Mouse (Mus musculus) stomach, postnatal 0 days (tissue): ENCODE data around the gene Smap2.

ENCODE experiments used
- CTCF ChIP-seq: IDR thresholded peaks from 2 replicates; pipeline ENCODE4 v1.5.1; 2016; ENCODE audit warnings: antibody characterized with exemption, low read depth, mild to moderate bottlenecking, moderate library complexity
- EP300 ChIP-seq: optimal IDR thresholded peaks from 2 replicates; pipeline ENCODE3; 2016; ENCODE audit warnings: antibody characterized with exemption

- no peak for TF ChIP-seq CTCF
- TF ChIP-seq EP300: no peak
Measured at GRCm38 (mm10) chr4:120975428-120975734, 41.7 kb downstream of the Smap2 start.
